Mouse (Mus musculus): ENCODE results near the gene Gprc6a. TPM values are rescaled to one million over a fixed set of nuclear protein-coding genes. Genes with fewer than 3 reads are reported as not detected.

The Gprc6a gene
- not detected in 2 replicates for polyA plus RNA-seq (2012; rRNA removed)

DNA sequence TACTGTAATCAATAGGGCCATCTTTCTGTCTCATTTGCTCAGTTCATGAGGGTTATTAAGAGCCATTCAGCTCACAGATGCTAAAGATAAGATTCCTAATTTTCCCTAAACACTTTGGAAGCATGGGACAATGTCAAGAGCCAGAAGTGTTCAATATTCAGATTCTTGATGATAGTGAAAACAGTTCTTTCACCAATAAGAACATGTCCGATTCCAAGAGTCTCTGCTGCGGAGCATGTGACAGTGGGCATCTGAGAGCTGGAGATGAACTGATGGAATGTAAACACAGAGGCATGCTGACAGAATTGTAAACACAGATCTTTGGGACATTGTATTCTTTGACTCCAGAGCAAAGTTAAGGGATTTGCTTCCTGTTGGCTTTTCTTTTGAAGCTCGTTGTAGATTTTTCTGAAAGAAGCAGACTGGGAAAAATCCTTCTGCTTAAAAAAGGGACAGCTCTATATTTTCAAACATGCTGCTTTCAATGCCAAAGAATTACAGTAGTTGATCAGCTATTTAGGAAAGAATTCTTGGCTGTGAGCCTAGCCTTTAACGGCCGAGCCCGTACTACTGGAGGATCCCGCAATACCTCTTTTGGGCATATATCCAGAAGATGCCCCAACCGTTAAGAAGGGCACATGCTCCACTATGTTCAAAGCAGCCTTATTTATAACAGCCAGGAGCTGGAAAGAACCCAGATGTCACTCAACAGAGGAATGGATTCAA is at the start of gene Gprc6a:
TSS of gene Gprc6a (minus strand) at position 51 of the 726 bp plus-strand sequence.

DNA sequence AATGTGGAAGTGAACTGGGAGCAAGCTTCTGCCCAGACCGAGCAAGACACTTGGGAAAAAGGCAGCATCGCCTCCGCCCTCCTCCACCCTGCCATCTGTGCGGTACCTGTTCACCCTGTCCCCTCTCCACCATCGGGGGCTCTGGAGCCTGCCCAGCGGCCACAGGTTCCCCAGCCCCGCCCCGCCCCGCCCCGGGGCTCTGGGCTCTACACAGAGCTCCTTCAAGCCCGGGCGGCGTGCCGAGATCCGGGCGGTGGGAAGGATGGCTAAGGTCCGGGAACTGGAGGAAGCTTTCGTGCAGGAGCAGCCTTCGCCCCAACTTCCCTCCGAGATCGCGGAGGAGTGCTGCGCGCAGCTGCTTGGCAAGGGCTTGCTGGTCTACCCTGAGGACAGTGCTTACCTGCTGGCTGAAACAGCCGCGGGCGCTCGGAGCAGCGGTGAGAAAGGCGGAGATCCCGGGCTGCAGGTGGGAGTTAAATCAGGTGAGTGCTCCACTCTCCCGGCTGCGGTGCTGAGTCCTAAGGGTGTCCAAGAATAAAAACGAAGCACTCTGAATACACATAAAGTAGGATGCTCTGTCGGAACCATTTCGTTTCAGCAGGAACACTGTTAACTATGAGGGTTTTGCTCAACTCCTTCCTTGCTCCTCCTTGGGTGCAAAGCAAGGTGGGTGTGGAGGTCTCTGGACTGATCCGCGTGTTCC is 46.4 kb upstream of the Gprc6a start, which contains the start of gene Rfx6:
TSS of gene Rfx6 (plus strand) at position 209 of the 703 bp plus-strand sequence.

DNA sequence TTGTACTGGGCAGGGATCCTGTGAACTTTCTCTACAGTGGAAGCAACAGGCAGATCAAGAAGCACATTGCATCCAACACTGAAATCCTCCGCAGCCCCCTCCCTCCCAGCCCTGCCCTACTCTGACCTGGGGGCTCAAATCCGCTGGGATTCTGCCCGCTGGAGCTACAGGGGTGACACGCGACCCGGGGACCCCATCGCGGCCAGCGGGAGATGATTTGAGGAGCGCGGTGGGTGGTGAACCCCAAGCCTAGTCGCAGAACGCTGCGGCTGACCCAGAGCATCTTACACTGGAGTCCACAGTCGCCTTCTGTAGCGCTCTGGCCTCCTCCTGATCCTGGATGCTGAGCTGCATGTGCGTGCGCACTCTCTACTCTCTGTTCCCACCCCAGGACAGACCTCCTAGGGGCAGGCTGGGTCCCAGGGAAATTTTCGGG is 41.1 kb downstream of the Gprc6a start, which contains the start of gene Fam162b:
TSS of gene Fam162b (minus strand) at position 379 of the 436 bp plus-strand sequence.

Other genes with a start within 250 kb of the Gprc6a start
- 0.97 and 1.8 TPM in 2 replicates for gene Gm49339, start 150.8 kb downstream of the Gprc6a start, polyA plus RNA-seq (2012; rRNA removed)
- gene Lilr4b, start 150.8 kb downstream of the Gprc6a start, polyA plus RNA-seq (2012; rRNA removed), result 0.43 and 1.1 TPM in 2 replicates
- 0.42 and 0.62 TPM in 2 replicates for gene Lilrb4a, start 140.5 kb downstream of the Gprc6a start, polyA plus RNA-seq (2012; rRNA removed)
- 2.5 and 2.6 TPM in 2 replicates for gene Fam162b, start 40.9 kb downstream of the Gprc6a start, polyA plus RNA-seq (2012; rRNA removed)
- gene Rfx6, start 46.3 kb upstream of the Gprc6a start, polyA plus RNA-seq (2012; rRNA removed), result 0.69 and 0.77 TPM in 2 replicates